Mouse (Mus musculus): ENCODE results near the gene Hist2h3c2. TPM values are rescaled to one million over a fixed set of nuclear protein-coding genes. Genes with fewer than 3 reads are reported as not detected.
A peak's percentile ranks its signal among the peaks of the same experiment; 100 is the strongest.
"Not testable (repeated sequence)": the region's sequence is repeated elsewhere in the genome, so short reads cannot be mapped to it uniquely, and the experiment has no call there.

Gene Hist2h3c2
- polyA plus RNA-seq, 1 experiment, result 1,020 TPM

DNA sequence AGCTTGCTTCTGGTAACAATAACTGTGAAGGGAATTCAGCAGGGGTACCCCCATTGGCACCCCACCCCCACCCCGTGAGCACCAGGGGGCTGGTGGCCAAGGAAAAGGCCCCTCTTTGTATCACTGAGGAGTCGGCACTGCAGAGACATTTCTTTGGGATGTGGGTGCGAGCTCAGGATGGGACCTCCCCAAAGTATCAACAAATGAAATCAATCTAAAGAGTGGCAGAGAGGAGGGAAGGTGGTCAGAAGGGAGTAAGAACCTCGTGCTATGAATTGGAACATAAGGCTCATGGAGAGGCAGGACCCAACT, 10.1 kb upstream of the Hist2h3c2 start:
- peak overlapping the region; percentile 59 for H3K27ac ChIP-seq (ENCODE audit: control insufficient read depth, insufficient read depth, low read length)
- WGBS, result 83% methylated on average over 4 of the region's 4 CpGs
- H3K4me1 ChIP-seq (replicated peaks; ENCODE audit: control insufficient read depth, insufficient read depth, low read length), result peaks cover 17% of the 10 kb centered on the region
- H3K36me3 ChIP-seq (ENCODE audit: control insufficient read depth, insufficient read depth, low read length), result no peaks in the 10 kb centered on the region
- TF ChIP-seq CTCF (IDR thresholded peaks at IDR 0.05; ENCODE audit: borderline replicate concordance, control insufficient read depth, extremely low read depth, insufficient read depth, low read length, poor library complexity) (no peak), POLR2A (IDR thresholded peaks at IDR 0.05; ENCODE audit: control insufficient read depth, extremely low read depth, insufficient read depth, low read length, poor library complexity) (no peak)
- H3K4me3 ChIP-seq (ENCODE audit: control insufficient read depth, insufficient read depth, low read length), result no peak overlapping the region
- H3K27me3 ChIP-seq (ENCODE audit: control insufficient read depth, insufficient read depth, low read length), result no peaks in the 10 kb centered on the region
- no peak for DNase-seq

- no peaks in the 10 kb centered on the region for H3K36me3 ChIP-seq (ENCODE audit: control insufficient read depth, insufficient read depth, low read length)
- no peak overlapping the region for H3K4me3 ChIP-seq (ENCODE audit: control insufficient read depth, insufficient read depth, low read length)
- H3K27me3 ChIP-seq (ENCODE audit: control insufficient read depth, insufficient read depth, low read length), result no peaks in the 10 kb centered on the region
- 55% methylated on average over 6 of the region's 6 CpGs for WGBS
- no peak for DNase-seq
- peak overlapping the region; percentile 59 for H3K27ac ChIP-seq (ENCODE audit: control insufficient read depth, insufficient read depth, low read length)
- peaks cover 20% of the 10 kb centered on the region for H3K4me1 ChIP-seq (replicated peaks; ENCODE audit: control insufficient read depth, insufficient read depth, low read length)
- TF ChIP-seq POLR2A (IDR thresholded peaks at IDR 0.05; ENCODE audit: control insufficient read depth, extremely low read depth, insufficient read depth, low read length, poor library complexity) (no peak), CTCF (IDR thresholded peaks at IDR 0.05; ENCODE audit: borderline replicate concordance, control insufficient read depth, extremely low read depth, insufficient read depth, low read length, poor library complexity) (no peak)
Measured at GRCm38 (mm10) chr3:96248141-96249033, 9.5 kb upstream of the Hist2h3c2 start.

- H3K27ac ChIP-seq (ENCODE audit: control insufficient read depth, insufficient read depth, low read length), result peak overlapping the region; percentile 52
- DNase-seq, result no peak
- 17% methylated on average over 11 of the region's 11 CpGs for WGBS
- H3K36me3 ChIP-seq (ENCODE audit: control insufficient read depth, insufficient read depth, low read length), result no peaks in the 10 kb centered on the region
- peaks cover 20% of the 10 kb centered on the region for H3K4me1 ChIP-seq (replicated peaks; ENCODE audit: control insufficient read depth, insufficient read depth, low read length)
- no peak for TF ChIP-seq POLR2A (IDR thresholded peaks at IDR 0.05; ENCODE audit: control insufficient read depth, extremely low read depth, insufficient read depth, low read length, poor library complexity)
- no peak for TF ChIP-seq CTCF (IDR thresholded peaks at IDR 0.05; ENCODE audit: borderline replicate concordance, control insufficient read depth, extremely low read depth, insufficient read depth, low read length, poor library complexity)
- H3K4me3 ChIP-seq (ENCODE audit: control insufficient read depth, insufficient read depth, low read length), result peak overlapping the region; percentile 34
- H3K27me3 ChIP-seq (ENCODE audit: control insufficient read depth, insufficient read depth, low read length), result no peaks in the 10 kb centered on the region
Measured at GRCm38 (mm10) chr3:96247356-96248140, 8.6 kb upstream of the Hist2h3c2 start.

GRCm38 (mm10) chr3:96246427-96246856, 7.5 kb upstream of the Hist2h3c2 start, which contains the start of gene Hist2h3c1:
Gene Hist2h3c1 (plus strand): TSS chr3:96246685.
- under 1% methylated on average over 16 of the region's 47 CpGs for WGBS
- not testable (repeated sequence) for H3K36me3 ChIP-seq (ENCODE audit: control insufficient read depth, insufficient read depth, low read length); H3K27me3 ChIP-seq (ENCODE audit: control insufficient read depth, insufficient read depth, low read length); DNase-seq
- Histone ChIP-seq H3K27ac (ENCODE audit: control insufficient read depth, insufficient read depth, low read length) (peak within 1 kb of the TSS; percentile 94), H3K4me3 (ENCODE audit: control insufficient read depth, insufficient read depth, low read length) (peak within 1 kb of the TSS; percentile 67), H3K4me1 (replicated peaks; ENCODE audit: control insufficient read depth, insufficient read depth, low read length) (peaks cover 24% of the 10 kb centered on the region)

GRCm38 (mm10) chr3:96246018-96246417, 7.1 kb upstream of the Hist2h3c2 start:
- peak overlapping the region; percentile 67 for H3K4me3 ChIP-seq (ENCODE audit: control insufficient read depth, insufficient read depth, low read length)
- DNase-seq; H3K36me3 ChIP-seq (ENCODE audit: control insufficient read depth, insufficient read depth, low read length); H3K27me3 ChIP-seq (ENCODE audit: control insufficient read depth, insufficient read depth, low read length): not testable (repeated sequence)
- WGBS, result 0% methylated on average over 10 of the region's 21 CpGs
- H3K4me1 ChIP-seq (replicated peaks; ENCODE audit: control insufficient read depth, insufficient read depth, low read length), result peaks cover 23% of the 10 kb centered on the region
- H3K27ac ChIP-seq (ENCODE audit: control insufficient read depth, insufficient read depth, low read length), result peak overlapping the region; percentile 94

- peak; percentile 84 for DNase-seq
- H3K27me3 ChIP-seq (ENCODE audit: control insufficient read depth, insufficient read depth, low read length); H3K36me3 ChIP-seq (ENCODE audit: control insufficient read depth, insufficient read depth, low read length): not testable (repeated sequence)
- peak; percentile 85 for TF ChIP-seq POLR2A (IDR thresholded peaks at IDR 0.05; ENCODE audit: control insufficient read depth, extremely low read depth, insufficient read depth, low read length, poor library complexity)
- whole genome bisulfite sequencing, result 0% methylated on average over 32 of the region's 88 CpGs
- H3K27ac ChIP-seq (ENCODE audit: control insufficient read depth, insufficient read depth, low read length), result peak within 1 kb of the TSS; percentile 97
- H3K4me1 ChIP-seq (replicated peaks; ENCODE audit: control insufficient read depth, insufficient read depth, low read length), result peaks cover 18% of the 10 kb centered on the region
- H3K4me3 ChIP-seq (ENCODE audit: control insufficient read depth, insufficient read depth, low read length), result peak within 1 kb of the TSS; percentile 67
Measured at GRCm38 (mm10) chr3:96245003-96245886, 6.3 kb upstream of the Hist2h3c2 start, which contains the start of gene Hist2h2aa1. Gene Hist2h2aa1 (plus strand): TSS chr3:96245497.
